Mouse (Mus musculus) thymus, adult 2 months (tissue): Measurements from ENCODE around the gene Cyren.

ENCODE experiments used
- CTCF ChIP-seq: fragments of 200-500 bp; IDR thresholded peaks from 2 replicates; pipeline ENCODE4 v1.5.1; 2012; ENCODE audit warnings: mild to moderate bottlenecking, control low read depth, low read length, moderate library complexity, borderline replicate concordance; ENCODE audit not compliant: control insufficient read depth, poor library complexity, insufficient read depth; ENCODE audit errors: extremely low read depth
- POLR2A ChIP-seq: fragments of 200-500 bp; IDR thresholded peaks from 2 replicates; pipeline ENCODE4 v1.6.1; 2012; ENCODE audit warnings: mild to moderate bottlenecking, low read length, control low read depth, moderate library complexity; ENCODE audit not compliant: control insufficient read depth, poor library complexity, insufficient read depth; ENCODE audit errors: extremely low read depth

DNA sequence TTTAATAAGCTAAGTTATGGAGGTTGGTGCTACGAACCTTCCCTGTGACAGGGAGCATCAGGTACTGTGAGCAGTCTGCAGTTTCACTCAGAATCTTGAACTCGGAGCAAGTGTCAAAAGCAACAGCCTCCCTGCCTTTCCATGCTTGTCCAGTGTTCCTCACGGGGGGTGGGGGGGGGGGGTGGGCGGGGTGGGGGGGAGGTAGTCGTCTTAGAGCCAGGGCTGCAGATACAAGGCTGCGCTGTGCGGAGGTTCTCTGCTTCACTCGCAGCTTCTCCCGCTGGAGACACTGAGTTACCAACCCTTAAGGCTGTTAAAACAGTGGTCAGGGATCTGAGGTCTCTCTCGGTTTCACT, 9.9 kb downstream of the Cyren start:
- TF ChIP-seq POLR2A (no peak), CTCF (no peak)
